Mouse (Mus musculus) liver, adult 2 months (tissue): ENCODE measurements around the gene Cbx5.
A peak's percentile ranks its signal among the peaks of the same experiment; 100 is the strongest.

Experiments used
- CTCF ChIP-seq: fragments of 200-500 bp; IDR thresholded peaks from 2 replicates; pipeline ENCODE4 v1.5.1; 2011; ENCODE audit warnings: low read depth, low read length, control low read depth
- POLR2A ChIP-seq: fragments of 200-500 bp; IDR thresholded peaks from 2 replicates; pipeline ENCODE4 v1.6.1; 2011; ENCODE audit warnings: low read length, control low read depth; ENCODE audit not compliant: insufficient read depth; ENCODE audit errors: extremely low read depth

DNA sequence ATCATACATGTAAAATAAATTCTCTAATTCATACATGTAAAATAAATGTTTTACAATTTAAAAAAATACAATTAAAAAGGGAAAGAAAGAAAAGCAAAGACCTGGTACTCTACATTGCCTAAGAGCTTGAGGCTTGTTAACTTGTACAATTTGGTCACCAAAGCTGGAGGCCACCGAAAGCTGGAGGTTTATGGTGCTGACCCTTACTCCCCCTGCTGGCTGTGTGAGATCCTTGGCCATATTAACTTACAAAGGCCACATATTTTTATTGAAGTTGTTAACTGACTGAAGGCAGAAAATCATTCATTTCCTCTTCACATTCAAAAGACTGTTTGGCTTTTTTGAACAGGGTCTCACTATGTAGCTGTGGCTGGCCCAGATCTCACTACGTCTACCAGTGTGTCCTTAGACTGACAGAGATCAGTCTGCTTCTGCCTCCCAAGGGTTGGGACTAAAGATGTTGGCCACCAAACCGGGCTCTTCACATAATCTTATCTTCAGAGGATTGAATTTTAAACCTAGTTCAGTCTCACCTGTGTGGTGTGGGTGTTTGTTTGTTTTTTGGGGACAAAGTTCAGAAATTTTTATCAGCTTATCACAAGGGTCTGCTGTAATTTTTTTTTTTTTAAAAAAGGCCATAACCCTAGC, 41.3 kb upstream of the Cbx5 start:
- peak; percentile 55; the same call in 1 of the 2 replicates for TF ChIP-seq CTCF
- no peak for TF ChIP-seq POLR2A
